Mouse (Mus musculus) kidney, postnatal 0 days (tissue): ENCODE results near the gene Hapln4. TPM values are rescaled to one million over a fixed set of nuclear protein-coding genes. Genes with fewer than 3 reads are reported as not detected.

Experiments used
- ATAC-seq: fragments of 200-750 bp; cut with Nextera tagmentation; replicated peaks from 2 replicates; pipeline ENCODE4 v1.8.0; 2017; ENCODE audit warnings: low read depth, moderate number of reproducible peaks, moderate TSS enrichment, moderate library complexity; ENCODE audit not compliant: low FRiP score
- DNase-seq: peaks from one replicate; pipeline ENCODE4 v3.0.0-alpha.2; 2016; ENCODE audit warnings: low spot score
- H3K27ac ChIP-seq: fragments of 300-500 bp; sonication (generic); 2 replicates; pipeline ENCODE4 v1.5.1; 2014; ENCODE audit warnings: mild to moderate bottlenecking
- H3K27me3 ChIP-seq: fragments of 300-500 bp; sonication (generic); 2 replicates; pipeline ENCODE4 v1.6.1; 2014; ENCODE audit warnings: low read length, mixed read lengths; ENCODE audit not compliant: insufficient read depth
- H3K36me3 ChIP-seq: fragments of 300-500 bp; sonication (generic); 2 replicates; pipeline ENCODE4 v1.6.1; 2014; ENCODE audit warnings: low read length, mixed read lengths; ENCODE audit not compliant: insufficient read depth
- H3K4me1 ChIP-seq: fragments of 300-500 bp; sonication (generic); replicated peaks from 2 replicates; pipeline ENCODE4 v1.6.1; 2014; ENCODE audit warnings: antibody characterized with exemption, low read length, mixed read lengths; ENCODE audit not compliant: insufficient read depth
- H3K4me2 ChIP-seq: fragments of 300-500 bp; sonication (generic); 2 replicates; pipeline ENCODE4 v1.6.1; 2014; ENCODE audit warnings: mild to moderate bottlenecking, low read length, moderate library complexity, mixed read lengths
- H3K4me3 ChIP-seq: fragments of 300-500 bp; sonication (generic); replicated peaks from 2 replicates; pipeline ENCODE4 v1.5.1; 2014; ENCODE audit warnings: low read depth, low read length
- H3K9ac ChIP-seq: fragments of 300-500 bp; sonication (generic); 2 replicates; pipeline ENCODE4 v1.6.1; 2014; ENCODE audit warnings: low read depth, low read length
- H3K9me3 ChIP-seq: fragments of 300-500 bp; sonication (generic); replicated peaks from 2 replicates; pipeline ENCODE4 v1.6.1; 2016; ENCODE audit warnings: low read length, inconsistent platforms, mixed read lengths
- CTCF ChIP-seq: IDR thresholded peaks from 2 replicates; pipeline ENCODE4 v1.5.1; 2016; ENCODE audit warnings: antibody characterized with exemption, low read depth, mild to moderate bottlenecking, moderate library complexity
- WGBS: fragments of 180-500 bp; shearing (Covaris S2); extraction: QIAGEN DNeasy Blood & Tissue Kit; methylation state at CpG from one replicate; pipeline ENCODE4 v1.1.7; 2014; 5-methylcytosine and 5-hydroxymethylcytosine counted together
- polyA plus RNA-seq: library from polyadenylated mRNA; unstranded; fragments of >200 nt; fragmentation: Nextera tagmentation; extraction: Ambion mirVana; gene quantifications from 2 replicates; pipeline ENCODE4 v1.2.1, GENCODE M21; 2015

The Hapln4 gene
- polyA plus RNA-seq, 1 experiment from 2014 or later = not detected

- H3K9ac ChIP-seq = no peak overlapping the region
- ATAC-seq (no peak), DNase-seq (no peak)
- H3K4me3 ChIP-seq = no peak overlapping the region
- no peaks in the 10 kb centered on the region for H3K27me3 ChIP-seq
- no peak overlapping the region for H3K4me2 ChIP-seq
- WGBS = 85% methylated on average over 1 of the region's 1 CpGs
- peaks cover 69% of the 10 kb centered on the region for H3K36me3 ChIP-seq
- no peaks in the 10 kb centered on the region for H3K4me1 ChIP-seq
- H3K9me3 ChIP-seq = no peaks in the 10 kb centered on the region
- H3K27ac ChIP-seq = no peak overlapping the region
- no peak for TF ChIP-seq CTCF
These were observed 25.5 kb upstream of the Hapln4 start for GRCm38 (mm10) chr8:70057721-70058120.

- 78% methylated on average over 2 of the region's 2 CpGs for WGBS
- ATAC-seq (peak; percentile 57), DNase-seq (no peak)
- Histone ChIP-seq H3K9ac (no peak overlapping the region), H3K9me3 (no peaks in the 10 kb centered on the region), H3K4me3 (no peak overlapping the region), H3K4me1 (no peaks in the 10 kb centered on the region), H3K36me3 (peaks cover 29% of the 10 kb centered on the region), H3K27ac (no peak overlapping the region), H3K27me3 (no peaks in the 10 kb centered on the region), H3K4me2 (no peak overlapping the region)
- TF ChIP-seq CTCF = no peak
These were observed 11.3 kb upstream of the Hapln4 start for GRCm38 (mm10) chr8:70071836-70072440.

- no peak within 1 kb of the TSS for H3K4me3 ChIP-seq
- TF ChIP-seq CTCF = no peak
- peak; percentile 45 for DNase-seq
- 10% methylated on average over 21 of the region's 27 CpGs for WGBS
- H3K27me3 ChIP-seq = no peaks in the 10 kb centered on the region
- H3K36me3 ChIP-seq = peaks cover 28% of the 10 kb centered on the region
- peak within 1 kb of the TSS; percentile 57 for H3K4me2 ChIP-seq
- H3K9ac ChIP-seq = peak within 1 kb of the TSS; percentile 40; the same call in 1 of the 2 replicates
- ATAC-seq = peak; percentile 81
- no peak within 1 kb of the TSS for H3K27ac ChIP-seq
- no peaks in the 10 kb centered on the region for H3K4me1 ChIP-seq
- no peaks in the 10 kb centered on the region for H3K9me3 ChIP-seq
These were observed 10.7 kb upstream of the Hapln4 start, which contains the start of gene Tm6sf2 for GRCm38 (mm10) chr8:70072441-70073069. Gene Tm6sf2, plus strand, starts transcription at chr8:70072924.

- Histone ChIP-seq H3K27me3 (no peaks in the 10 kb centered on the region), H3K4me2 (peak overlapping the region; percentile 57), H3K9ac (peak overlapping the region; percentile 40; the same call in 1 of the 2 replicates), H3K27ac (no peak overlapping the region), H3K4me3 (no peak overlapping the region), H3K4me1 (no peaks in the 10 kb centered on the region), H3K9me3 (no peaks in the 10 kb centered on the region), H3K36me3 (peaks cover 27% of the 10 kb centered on the region)
- no peak for ATAC-seq
- WGBS = 65% methylated on average over 8 of the region's 8 CpGs
- TF ChIP-seq CTCF = no peak
- no peak for DNase-seq
These were observed 10.1 kb upstream of the Hapln4 start for GRCm38 (mm10) chr8:70073120-70073519.

- Histone ChIP-seq H3K9ac (no peak overlapping the region), H3K9me3 (no peaks in the 10 kb centered on the region), H3K4me1 (no peaks in the 10 kb centered on the region), H3K36me3 (peaks cover 23% of the 10 kb centered on the region), H3K4me2 (no peak overlapping the region), H3K27ac (no peak overlapping the region), H3K27me3 (no peaks in the 10 kb centered on the region), H3K4me3 (no peak overlapping the region)
- no peak for TF ChIP-seq CTCF
- WGBS = 78% methylated on average over 1 of the region's 1 CpGs
- DNase-seq (no peak), ATAC-seq (no peak)
These were observed 9.6 kb upstream of the Hapln4 start for GRCm38 (mm10) chr8:70073682-70074081.

GRCm38 (mm10) chr8:70081976-70082375 lies 1.3 kb upstream of the Hapln4 start:
- H3K9me3 ChIP-seq = no peaks in the 10 kb centered on the region
- H3K36me3 ChIP-seq = no peaks in the 10 kb centered on the region
- H3K27ac ChIP-seq = no peak overlapping the region
- 95% methylated on average over 2 of the region's 2 CpGs for WGBS
- H3K4me1 ChIP-seq = peaks cover 10% of the 10 kb centered on the region
- H3K9ac ChIP-seq = no peak overlapping the region
- ATAC-seq (no peak), DNase-seq (no peak)
- no peak overlapping the region for H3K4me3 ChIP-seq
- TF ChIP-seq CTCF = no peak
- peaks cover 43% of the 10 kb centered on the region for H3K27me3 ChIP-seq
- H3K4me2 ChIP-seq = no peak overlapping the region
